Mouse (Mus musculus) stomach, postnatal 0 days (tissue): Measurements from ENCODE around the gene Hacd2.

Experiments
- CTCF ChIP-seq: IDR thresholded peaks from 2 replicates; pipeline ENCODE4 v1.5.1; 2016; ENCODE audit warnings: antibody characterized with exemption, low read depth, mild to moderate bottlenecking, moderate library complexity
- EP300 ChIP-seq: optimal IDR thresholded peaks from 2 replicates; pipeline ENCODE3; 2016; ENCODE audit warnings: antibody characterized with exemption

GRCm38 (mm10) chr16:35153146-35153755, 131.0 kb downstream of the Hacd2 start:
- TF ChIP-seq CTCF: no peak
- no peak for TF ChIP-seq EP300
